Mouse (Mus musculus): ENCODE measurements around the gene Slc4a5.

DNA sequence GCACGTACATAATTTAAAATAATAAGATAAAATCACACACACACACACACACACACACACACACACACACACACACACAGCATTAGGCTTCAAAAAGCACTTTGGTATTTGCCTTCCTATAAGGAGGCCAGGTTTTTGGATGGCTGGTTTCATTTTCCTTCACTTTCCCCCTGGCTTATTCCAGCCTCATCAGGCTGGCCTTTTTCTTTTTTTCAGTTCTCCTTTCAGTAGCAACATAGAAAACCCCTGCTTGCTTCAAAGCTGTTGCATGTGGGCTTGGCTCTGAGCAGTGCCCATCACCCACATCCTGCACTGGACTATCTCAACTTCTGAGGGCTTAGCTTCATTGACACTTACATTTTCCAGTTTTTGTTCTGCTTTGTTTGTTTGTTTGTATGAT, 102.3 kb downstream of the Slc4a5 start:
- TF ChIP-seq CTCF (IDR thresholded peaks at IDR 0.05) (no peak), EP300 (IDR thresholded peaks at IDR 0.05) (no peak)
